In the genomic region with DNA sequence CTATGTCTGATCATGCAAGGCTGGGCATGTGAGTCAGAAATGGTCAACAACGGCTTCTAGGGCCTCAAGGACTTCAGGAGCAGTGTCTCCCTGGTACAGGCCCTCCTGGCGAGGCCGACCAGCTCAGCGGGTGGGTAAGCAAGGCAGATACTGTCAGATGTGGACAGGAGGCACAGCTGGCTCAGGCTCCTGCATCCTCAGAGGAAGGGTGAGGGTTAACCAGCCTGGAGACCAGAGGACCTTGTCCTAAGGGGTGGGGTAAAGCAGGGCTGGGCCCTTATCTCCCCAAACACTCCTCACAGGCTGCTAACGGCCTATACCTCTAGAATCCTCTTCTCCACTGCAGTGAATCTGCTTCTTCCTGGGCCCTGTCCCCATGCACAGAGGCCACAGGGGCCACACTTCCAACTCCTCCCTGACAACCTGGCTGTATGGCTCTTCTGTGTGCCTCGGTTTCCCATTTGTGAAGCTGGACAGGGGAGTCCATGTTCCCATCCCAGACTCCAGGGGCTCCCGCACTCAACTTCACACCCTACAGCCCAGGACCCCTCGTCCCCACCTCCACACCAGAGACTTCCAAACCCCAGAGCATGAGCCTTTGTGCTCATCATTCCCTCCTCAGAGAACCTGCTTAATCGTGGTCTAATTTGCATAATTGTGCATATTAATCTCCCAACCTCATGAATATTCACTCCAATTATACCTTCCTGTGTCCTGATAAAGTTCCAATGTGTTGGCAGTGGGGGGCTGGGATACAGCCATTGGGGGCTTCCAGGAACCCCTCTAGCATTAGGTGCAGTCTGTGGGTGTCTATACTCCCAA, we compare ENCODE assay signal across 11 mouse cellular contexts. TPM values are rescaled to one million over a fixed set of nuclear protein-coding genes. Genes with fewer than 3 reads are reported as not detected.
DNase-seq lines count a peak whose midpoint lies in the region; ATAC-seq and TF ChIP-seq lines count a peak whose summit lies in the region.
"Had no signal": no experiment of that assay in that cellular context is flagged by ENCODE, and none has a peak within 500 bp of the region (broad histone marks: within the 10 kb centered on the region; RNA-seq: fewer than 3 reads in every experiment).

No protein-coding gene starts in this region.

- peak overlapping the region; percentile 29 for H3K4me2 ChIP-seq in neural tube, embryonic 13.5 days
- H3K4me2 ChIP-seq in liver, postnatal 0 days (ENCODE audit: low read depth, low read length) = peak overlapping the region; percentile 69
- H3K4me2 ChIP-seq in stomach, postnatal 0 days (replicated peaks; ENCODE audit: low read depth) = no peak overlapping the region
- H3K4me2 ChIP-seq: lung, embryonic 14.5 days had no signal

- H3K27me3 ChIP-seq in neural tube, embryonic 13.5 days = no peaks in the 10 kb centered on the region
- no peaks in the 10 kb centered on the region for H3K27me3 ChIP-seq in liver, postnatal 0 days (ENCODE audit: insufficient read depth, low read length)
- H3K27me3 ChIP-seq in stomach, postnatal 0 days (ENCODE audit: control insufficient read depth, insufficient read depth, low read length) = no peaks in the 10 kb centered on the region

- no peaks in the 10 kb centered on the region for H3K9me3 ChIP-seq in neural tube, embryonic 13.5 days
- peaks cover 5% of the 10 kb centered on the region for H3K9me3 ChIP-seq in liver, postnatal 0 days (ENCODE audit: low read length)
- H3K9me3 ChIP-seq in stomach, postnatal 0 days (ENCODE audit: control insufficient read depth, low read length) = no peaks in the 10 kb centered on the region

- peak; percentile 67 to 88 for DNase-seq in adrenal gland, adult (ENCODE audit: inconsistent age in 2 of 2, low spot score in 1 of 2)
- DNase-seq in adrenal gland, adult 18-20 months (ENCODE audit: low spot score in 2 of 2) = no peak
- no peak for DNase-seq in neural tube, embryonic 10.5 days (ENCODE audit: extremely low spot score, low spot score)
- peak; percentile 66 for DNase-seq in liver, postnatal 0 days
- DNase-seq in stomach, postnatal 0 days (ENCODE audit: low spot score) = no peak
- DNase-seq in kidney, adult 11 months = no peak
- DNase-seq in layer of hippocampus, adult 9-10 months (ENCODE audit: low spot score) = no peak
- DNase-seq: cerebellum, postnatal 36 days; kidney, adult 9 months; lung, embryonic 14.5 days had no signal

- 0 out of 2 replicates have a peak overlapping the region, but pooled peaks have one; percentile 14 for H3K9ac ChIP-seq in neural tube, embryonic 13.5 days
- peak overlapping the region; percentile 62 for H3K9ac ChIP-seq in liver, postnatal 0 days (replicated peaks)
- no peak overlapping the region for H3K9ac ChIP-seq in stomach, postnatal 0 days (ENCODE audit: low read length)
- H3K9ac ChIP-seq: lung, embryonic 14.5 days had no signal

- ATAC-seq in neural tube, embryonic 13.5 days (ENCODE audit: low read depth) = peak; percentile 32
- peak; percentile 92 for ATAC-seq in liver, postnatal 0 days
- ATAC-seq in stomach, postnatal 0 days (ENCODE audit: low FRiP score, low TSS enrichment) = peak; percentile 21; the same call in 1 of the 2 replicates

- H3K4me3 ChIP-seq in neural tube, embryonic 13.5 days = no peak overlapping the region
- peak overlapping the region; percentile 33 for H3K4me3 ChIP-seq in liver, postnatal 0 days (ENCODE audit: low read depth, low read length)
- no peak overlapping the region for H3K4me3 ChIP-seq in stomach, postnatal 0 days (ENCODE audit: low read depth, low read length)

- TF ChIP-seq EP300 in liver, postnatal 0 days (IDR thresholded peaks at IDR 0.05; ENCODE audit: low read depth) = peak; percentile 90
- no peak for TF ChIP-seq EP300 in stomach, postnatal 0 days (optimal IDR thresholded peaks at IDR 0.05)

- peaks cover 81% of the 10 kb centered on the region for H3K36me3 ChIP-seq in neural tube, embryonic 13.5 days
- H3K36me3 ChIP-seq in liver, postnatal 0 days (replicated peaks; ENCODE audit: insufficient read depth, low read length) = peaks cover 78% of the 10 kb centered on the region
- H3K36me3 ChIP-seq in stomach, postnatal 0 days (ENCODE audit: control insufficient read depth, insufficient read depth, low read length) = peaks cover 58% of the 10 kb centered on the region

- 77% methylated on average over 9 of the region's 9 CpGs for WGBS in neural tube, embryonic 13.5 days
- 58% methylated on average over 9 of the region's 9 CpGs for WGBS in liver, postnatal 0 days (ENCODE audit: insufficient replicate concordance)
- WGBS in stomach, postnatal 0 days = 76% methylated on average over 9 of the region's 9 CpGs

- TF ChIP-seq CTCF in liver, postnatal 0 days (IDR thresholded peaks at IDR 0.05; ENCODE audit: low read depth) = no peak
- TF ChIP-seq CTCF in stomach, postnatal 0 days (IDR thresholded peaks at IDR 0.05; ENCODE audit: low read depth) = no peak

- H3K27ac ChIP-seq in neural tube, embryonic 13.5 days (replicated peaks) = peak overlapping the region; percentile 87
- H3K27ac ChIP-seq in liver, postnatal 0 days (ENCODE audit: low read depth) = peak overlapping the region; percentile 91
- H3K27ac ChIP-seq in stomach, postnatal 0 days (replicated peaks) = no peak overlapping the region

- peaks cover 70% of the 10 kb centered on the region for H3K4me1 ChIP-seq in neural tube, embryonic 13.5 days (replicated peaks)
- H3K4me1 ChIP-seq in liver, postnatal 0 days (ENCODE audit: insufficient read depth) = peaks cover 54% of the 10 kb centered on the region
- H3K4me1 ChIP-seq in stomach, postnatal 0 days (replicated peaks; ENCODE audit: control insufficient read depth, insufficient read depth) = no peaks in the 10 kb centered on the region

RNA-seq across cellular contexts. Expression of a gene that starts 11.6 kb away (rescaled TPM):
- total RNA-seq in adrenal gland, adult 18-20 months (2021) = 10 to 100 TPM; 32.9 to 44.2 TPM
- polyA plus RNA-seq in neural tube, embryonic 13.5 days (2015; fragmentation: Nextera tagmentation; extraction: Ambion mirVana) = 62.1 and 70.4 TPM in 2 replicates
- polyA plus RNA-seq in liver, postnatal 0 days (2015; fragmentation: Nextera tagmentation; extraction: Ambion mirVana) = 28.2 and 29.5 TPM in 2 replicates
- 30.9 and 37.0 TPM in 2 replicates for polyA plus RNA-seq in stomach, postnatal 0 days (2015; fragmentation: Nextera tagmentation; extraction: Ambion mirVana)

RNA-seq across cellular contexts. Expression of a gene that starts 15.2 kb away (rescaled TPM):
- 1,000 to 10,000 TPM in 1 of 2 experiments, 100 to 1,000 TPM in 1; 797 to 1,071 TPM for total RNA-seq in adrenal gland, adult 18-20 months (2021)
- 462 and 574 TPM in 2 replicates for polyA plus RNA-seq in neural tube, embryonic 13.5 days (2015; fragmentation: Nextera tagmentation; extraction: Ambion mirVana)
- 753 and 771 TPM in 2 replicates for polyA plus RNA-seq in liver, postnatal 0 days (2015; fragmentation: Nextera tagmentation; extraction: Ambion mirVana)
- 859 and 899 TPM in 2 replicates for polyA plus RNA-seq in stomach, postnatal 0 days (2015; fragmentation: Nextera tagmentation; extraction: Ambion mirVana)

RNA-seq across cellular contexts. Expression of a gene that starts 22.5 kb away (rescaled TPM):
- total RNA-seq in adrenal gland, adult 18-20 months (2021) = 100 to 1,000 TPM; 137 to 157 TPM
- polyA plus RNA-seq in neural tube, embryonic 13.5 days (2015; fragmentation: Nextera tagmentation; extraction: Ambion mirVana) = 238 and 241 TPM in 2 replicates
- polyA plus RNA-seq in liver, postnatal 0 days (2015; fragmentation: Nextera tagmentation; extraction: Ambion mirVana) = 33.4 and 33.5 TPM in 2 replicates
- polyA plus RNA-seq in stomach, postnatal 0 days (2015; fragmentation: Nextera tagmentation; extraction: Ambion mirVana) = 81.1 and 82.9 TPM in 2 replicates

RNA-seq across cellular contexts. Expression of a gene that starts 34.4 kb away (rescaled TPM):
- 10 to 100 TPM; 16.6 to 18.0 TPM for total RNA-seq in adrenal gland, adult 18-20 months (2021)
- 15.6 and 16.7 TPM in 2 replicates for polyA plus RNA-seq in neural tube, embryonic 13.5 days (2015; fragmentation: Nextera tagmentation; extraction: Ambion mirVana)
- polyA plus RNA-seq in liver, postnatal 0 days (2015; fragmentation: Nextera tagmentation; extraction: Ambion mirVana) = 0.72 and 0.99 TPM in 2 replicates
- polyA plus RNA-seq in stomach, postnatal 0 days (2015; fragmentation: Nextera tagmentation; extraction: Ambion mirVana) = 4.1 and 4.5 TPM in 2 replicates

Comparison
In these comparisons a context has a peak if more than half of its experiments do, and no peak if none do; other contexts are left out.
1. DNase-seq: peak in adrenal gland, adult (2 of 2) and liver, postnatal 0 days (single experiment); none in adrenal gland, adult 18-20 months (0 of 2), neural tube, embryonic 10.5 days (single experiment), stomach, postnatal 0 days (single experiment), kidney, adult 11 months (single experiment) and layer of hippocampus, adult 9-10 months (single experiment).
2. ATAC-seq: peak in every context shown above with its lines; median percentile 92 in liver, postnatal 0 days; 32 in neural tube, embryonic 13.5 days; 21 in stomach, postnatal 0 days.